Mouse (Mus musculus): ENCODE measurements around the gene Sbf2. TPM values are rescaled to one million over a fixed set of nuclear protein-coding genes. Genes with fewer than 3 reads are reported as not detected.
"Not testable (repeated sequence)": the region's sequence is repeated elsewhere in the genome, so short reads cannot be mapped to it uniquely, and the experiment has no call there.

Gene Sbf2
- polyA plus RNA-seq, 1 experiment from 2014 or later = 66.7 TPM

DNA sequence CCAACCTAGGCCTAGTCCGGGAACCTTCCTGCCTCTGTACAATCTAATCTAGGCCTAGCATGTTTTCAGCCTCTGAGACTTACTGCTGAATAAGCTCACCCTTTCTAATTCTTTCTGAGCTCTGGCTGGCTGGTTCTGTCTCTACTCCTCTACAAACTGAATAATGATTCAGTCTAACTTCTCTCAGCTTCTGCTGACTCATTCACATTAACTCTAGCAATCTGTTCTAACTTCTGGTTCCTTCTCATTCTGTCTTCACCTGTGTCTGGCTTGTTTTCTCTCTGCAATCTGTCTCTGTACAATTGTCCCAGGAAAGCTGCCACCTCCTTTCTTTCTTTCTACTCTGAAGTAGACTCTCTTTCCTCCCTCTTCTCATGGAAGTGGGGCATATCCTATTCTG is 59.5 kb downstream of the Sbf2 start:
- ATAC-seq (ENCODE audit: low FRiP score) = no peak
- H3K9me3 ChIP-seq (ENCODE audit: control insufficient read depth, low read length) = no peaks in the 10 kb centered on the region
- no peak overlapping the region for H3K4me3 ChIP-seq (replicated peaks; ENCODE audit: low read length)
- no peaks in the 10 kb centered on the region for H3K4me1 ChIP-seq (replicated peaks; ENCODE audit: control insufficient read depth, insufficient read depth, low read length)
- H3K4me2 ChIP-seq (replicated peaks) = no peak overlapping the region
- peaks cover 7% of the 10 kb centered on the region for H3K36me3 ChIP-seq (replicated peaks; ENCODE audit: control insufficient read depth, insufficient read depth)
- WGBS = 91% methylated on average over 1 of the region's 1 CpGs
- H3K27me3 ChIP-seq (ENCODE audit: control insufficient read depth, insufficient read depth, low read length) = no peaks in the 10 kb centered on the region
- H3K9ac ChIP-seq = no peak overlapping the region
- H3K27ac ChIP-seq = no peak overlapping the region
- DNase-seq (ENCODE audit: low spot score) = no peak

DNA sequence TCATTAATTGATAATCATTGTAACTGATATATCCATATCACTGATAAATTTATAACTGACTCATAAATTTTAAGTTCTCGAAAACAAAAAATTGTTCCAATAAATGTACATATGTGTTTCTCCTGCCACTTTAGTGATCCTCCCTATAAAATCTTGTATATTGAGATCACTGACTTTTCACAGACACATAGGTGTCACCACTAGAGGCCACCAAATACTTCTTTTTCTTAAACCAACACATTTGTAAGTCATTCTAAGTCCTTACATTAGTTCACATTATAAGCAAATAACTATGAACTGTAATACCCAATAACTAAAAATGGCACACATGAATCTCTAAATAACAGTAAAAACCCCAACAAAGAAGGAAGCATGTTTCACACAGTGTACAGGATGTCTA is 66.5 kb downstream of the Sbf2 start:
- H3K4me2 ChIP-seq (replicated peaks) = no peak overlapping the region
- no peak overlapping the region for H3K4me3 ChIP-seq (replicated peaks; ENCODE audit: low read length)
- H3K36me3 ChIP-seq (replicated peaks; ENCODE audit: control insufficient read depth, insufficient read depth) = no peaks in the 10 kb centered on the region
- DNase-seq (ENCODE audit: low spot score) (peak; percentile 52), ATAC-seq (ENCODE audit: low FRiP score) (no peak)
- no peaks in the 10 kb centered on the region for H3K27me3 ChIP-seq (ENCODE audit: control insufficient read depth, insufficient read depth, low read length)
- WGBS = 96% methylated on average over 1 of the region's 1 CpGs
- H3K9ac ChIP-seq = no peak overlapping the region
- no peak overlapping the region for H3K27ac ChIP-seq
- no peaks in the 10 kb centered on the region for H3K9me3 ChIP-seq (ENCODE audit: control insufficient read depth, low read length)
- no peaks in the 10 kb centered on the region for H3K4me1 ChIP-seq (replicated peaks; ENCODE audit: control insufficient read depth, insufficient read depth, low read length)

DNA sequence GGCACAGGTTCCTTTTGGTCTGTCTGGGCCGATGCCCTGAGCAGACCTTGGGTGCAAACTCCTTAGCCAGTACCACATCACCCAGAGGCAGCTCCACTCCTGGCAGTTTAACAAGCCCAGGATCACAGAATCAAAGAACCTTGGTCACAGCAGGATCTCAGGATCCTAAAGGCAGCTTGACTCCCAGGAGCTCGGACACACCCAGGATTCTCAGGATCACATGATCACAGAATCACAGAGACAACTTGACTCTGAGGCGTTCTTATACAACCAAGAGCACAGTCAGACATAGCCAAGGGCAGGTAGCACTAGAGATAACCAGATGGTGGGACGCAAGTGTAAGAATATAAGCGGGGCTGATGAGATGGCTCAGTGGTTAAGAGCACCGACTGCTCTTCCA is 71.4 kb downstream of the Sbf2 start:
- H3K4me3 ChIP-seq (replicated peaks; ENCODE audit: low read length) = no peak overlapping the region
- DNase-seq (ENCODE audit: low spot score) = no peak
- no peaks in the 10 kb centered on the region for H3K36me3 ChIP-seq (replicated peaks; ENCODE audit: control insufficient read depth, insufficient read depth)
- H3K27ac ChIP-seq = no peak overlapping the region
- ATAC-seq (ENCODE audit: low FRiP score) = no peak
- no peaks in the 10 kb centered on the region for H3K4me1 ChIP-seq (replicated peaks; ENCODE audit: control insufficient read depth, insufficient read depth, low read length)
- 92% methylated on average over 6 of the region's 6 CpGs for WGBS
- no peaks in the 10 kb centered on the region for H3K27me3 ChIP-seq (ENCODE audit: control insufficient read depth, insufficient read depth, low read length)
- no peaks in the 10 kb centered on the region for H3K9me3 ChIP-seq (ENCODE audit: control insufficient read depth, low read length)
- H3K4me2 ChIP-seq (replicated peaks) = no peak overlapping the region
- H3K9ac ChIP-seq = no peak overlapping the region

DNA sequence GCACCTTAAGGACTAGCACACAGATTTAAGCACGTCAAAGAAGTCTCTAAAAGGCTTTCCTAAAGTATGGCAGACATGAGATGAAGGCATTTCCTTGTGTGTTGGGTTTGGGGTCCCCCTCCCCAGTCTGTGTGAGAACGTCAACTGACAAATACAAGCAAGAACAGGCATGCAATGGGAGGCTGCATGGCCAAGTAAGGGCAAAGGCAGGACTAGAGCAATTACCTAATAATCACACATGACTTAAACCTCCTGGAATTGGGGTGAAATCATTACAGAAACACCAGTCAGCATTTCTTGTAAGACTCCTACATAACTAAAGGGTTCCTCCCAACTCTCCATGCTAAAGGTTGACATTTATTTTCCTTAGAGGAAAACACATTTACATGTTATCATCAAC is 75.5 kb downstream of the Sbf2 start:
- Histone ChIP-seq H3K36me3 (replicated peaks; ENCODE audit: control insufficient read depth, insufficient read depth) (no peaks in the 10 kb centered on the region), H3K4me2 (replicated peaks) (no peak overlapping the region), H3K27me3 (ENCODE audit: control insufficient read depth, insufficient read depth, low read length) (no peaks in the 10 kb centered on the region), H3K9ac (no peak overlapping the region), H3K4me3 (replicated peaks; ENCODE audit: low read length) (no peak overlapping the region), H3K27ac (no peak overlapping the region), H3K4me1 (replicated peaks; ENCODE audit: control insufficient read depth, insufficient read depth, low read length) (no peaks in the 10 kb centered on the region), H3K9me3 (ENCODE audit: control insufficient read depth, low read length) (no peaks in the 10 kb centered on the region)
- ATAC-seq (ENCODE audit: low FRiP score) = no peak
- DNase-seq (ENCODE audit: low spot score) = no peak
- 57% methylated on average over 2 of the region's 2 CpGs for WGBS

DNA sequence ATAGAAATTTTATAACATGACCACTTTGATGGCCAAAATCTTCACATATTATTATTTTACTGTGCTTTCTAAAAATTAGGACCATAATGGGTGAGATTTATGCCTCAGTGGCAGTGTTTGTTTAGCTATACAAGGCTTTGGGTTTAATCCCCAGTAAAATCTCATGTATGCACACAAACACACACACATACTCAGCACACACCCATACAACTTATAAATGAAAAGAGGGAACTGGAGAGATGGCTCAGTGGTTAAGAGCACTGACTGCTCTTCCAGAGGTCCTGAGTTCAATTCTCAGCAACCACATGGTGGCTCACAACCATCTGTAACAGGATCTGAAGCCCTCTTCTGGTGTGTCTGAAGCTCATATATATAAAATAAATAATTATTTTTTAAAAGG is 84.4 kb downstream of the Sbf2 start:
- H3K27ac ChIP-seq; H3K4me1 ChIP-seq (replicated peaks; ENCODE audit: control insufficient read depth, insufficient read depth, low read length); ATAC-seq (ENCODE audit: low FRiP score); H3K27me3 ChIP-seq (ENCODE audit: control insufficient read depth, insufficient read depth, low read length); DNase-seq (ENCODE audit: low spot score); H3K4me2 ChIP-seq (replicated peaks); H3K36me3 ChIP-seq (replicated peaks; ENCODE audit: control insufficient read depth, insufficient read depth); H3K9ac ChIP-seq; H3K4me3 ChIP-seq (replicated peaks; ENCODE audit: low read length); H3K9me3 ChIP-seq (ENCODE audit: control insufficient read depth, low read length): not testable (repeated sequence)

DNA sequence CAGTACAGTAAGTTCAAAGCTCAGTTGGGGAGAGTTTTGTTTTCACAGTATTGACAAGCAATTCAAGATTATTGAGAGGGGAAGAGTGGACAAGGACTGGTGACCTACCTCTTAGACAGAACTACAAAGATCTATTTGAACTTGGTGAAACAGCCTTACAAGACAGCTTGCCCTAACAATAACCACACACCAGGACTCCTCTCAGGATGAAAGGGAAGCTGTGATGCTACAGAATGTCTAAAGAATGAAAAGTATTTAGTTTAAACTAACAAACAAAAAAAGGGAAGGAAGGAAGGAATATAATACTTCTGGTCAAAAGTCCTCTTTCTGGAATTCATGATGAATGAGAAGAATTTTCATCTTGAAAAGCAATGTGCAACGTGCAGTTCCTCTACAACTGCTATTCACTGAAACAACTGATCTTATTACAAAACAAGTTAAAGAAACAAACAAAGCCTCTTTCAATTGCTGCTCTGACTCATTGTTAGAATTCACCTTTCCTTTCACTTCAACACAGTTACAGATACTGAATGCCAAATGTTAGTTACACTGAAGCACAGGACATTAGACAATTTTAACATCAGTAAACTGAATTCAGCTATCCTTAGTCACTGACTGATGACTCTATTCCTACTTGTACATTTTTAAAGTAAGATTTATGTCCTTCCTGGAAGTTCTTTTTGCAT is 89.5 kb downstream of the Sbf2 start:
- H3K27me3 ChIP-seq (ENCODE audit: control insufficient read depth, insufficient read depth, low read length) = no peaks in the 10 kb centered on the region
- no peak overlapping the region for H3K27ac ChIP-seq
- H3K4me1 ChIP-seq (replicated peaks; ENCODE audit: control insufficient read depth, insufficient read depth, low read length) = no peaks in the 10 kb centered on the region

DNA sequence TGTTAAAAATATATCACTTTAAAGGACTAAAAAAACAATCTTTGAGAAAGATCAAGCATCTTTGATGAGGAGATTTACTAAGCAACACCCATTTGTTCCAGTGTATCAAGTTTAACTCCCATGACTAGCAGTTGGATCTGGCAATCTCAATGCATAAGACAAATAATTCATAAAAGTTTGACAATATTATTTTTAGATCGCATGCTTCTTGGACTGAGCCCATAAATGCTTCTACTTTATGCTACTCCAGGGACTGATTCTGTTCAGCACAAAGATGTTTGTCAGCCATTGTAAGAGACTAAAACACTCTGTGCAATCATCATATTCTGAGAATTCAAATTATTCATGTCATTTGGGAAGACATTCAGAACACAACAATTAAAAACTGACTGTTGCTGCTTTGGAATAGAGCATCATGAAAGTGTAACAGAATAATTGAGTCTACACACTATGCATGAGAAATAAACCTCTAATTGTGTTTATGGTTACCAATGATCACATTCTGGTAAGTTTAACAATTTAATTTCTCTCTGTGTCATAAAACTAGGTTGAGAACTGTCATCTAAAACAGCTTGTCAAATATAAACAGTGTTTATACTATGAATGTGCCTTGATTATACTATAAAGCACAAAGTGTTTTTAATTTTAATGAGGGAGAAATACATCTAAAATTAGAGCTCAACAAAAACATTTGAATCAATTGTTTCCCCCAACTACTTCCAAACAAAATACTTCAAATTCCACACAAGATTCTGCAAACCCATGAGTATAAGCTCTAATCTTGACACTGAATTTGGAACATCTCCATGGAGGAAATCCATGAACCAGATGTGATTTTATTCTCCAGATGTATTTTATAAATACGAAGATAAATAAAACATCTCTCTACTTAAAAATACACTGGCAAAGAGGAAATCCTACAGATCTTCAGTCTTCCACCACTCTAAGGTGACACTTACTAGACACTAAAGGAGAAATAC is 98.2 kb downstream of the Sbf2 start:
- no peak for ATAC-seq (ENCODE audit: low FRiP score)
- Histone ChIP-seq H3K4me2 (replicated peaks) (no peak overlapping the region), H3K9ac (no peak overlapping the region), H3K27ac (no peak overlapping the region), H3K36me3 (replicated peaks; ENCODE audit: control insufficient read depth, insufficient read depth) (no peaks in the 10 kb centered on the region), H3K27me3 (ENCODE audit: control insufficient read depth, insufficient read depth, low read length) (no peaks in the 10 kb centered on the region), H3K4me1 (replicated peaks; ENCODE audit: control insufficient read depth, insufficient read depth, low read length) (no peaks in the 10 kb centered on the region), H3K9me3 (ENCODE audit: control insufficient read depth, low read length) (no peaks in the 10 kb centered on the region), H3K4me3 (replicated peaks; ENCODE audit: low read length) (no peak overlapping the region)
- 85% methylated on average over 2 of the region's 2 CpGs for WGBS
- DNase-seq (ENCODE audit: low spot score) = no peak

More for the DNA sequence above, 89.5 kb downstream of the Sbf2 start:
- Histone ChIP-seq H3K9ac (no peak overlapping the region), H3K36me3 (replicated peaks; ENCODE audit: control insufficient read depth, insufficient read depth) (no peaks in the 10 kb centered on the region), H3K4me3 (replicated peaks; ENCODE audit: low read length) (no peak overlapping the region), H3K4me2 (replicated peaks) (no peak overlapping the region), H3K9me3 (ENCODE audit: control insufficient read depth, low read length) (no peaks in the 10 kb centered on the region)
- WGBS = 20% methylated on average over 1 of the region's 1 CpGs
- ATAC-seq (ENCODE audit: low FRiP score) (no peak), DNase-seq (ENCODE audit: low spot score) (no peak)

DNA sequence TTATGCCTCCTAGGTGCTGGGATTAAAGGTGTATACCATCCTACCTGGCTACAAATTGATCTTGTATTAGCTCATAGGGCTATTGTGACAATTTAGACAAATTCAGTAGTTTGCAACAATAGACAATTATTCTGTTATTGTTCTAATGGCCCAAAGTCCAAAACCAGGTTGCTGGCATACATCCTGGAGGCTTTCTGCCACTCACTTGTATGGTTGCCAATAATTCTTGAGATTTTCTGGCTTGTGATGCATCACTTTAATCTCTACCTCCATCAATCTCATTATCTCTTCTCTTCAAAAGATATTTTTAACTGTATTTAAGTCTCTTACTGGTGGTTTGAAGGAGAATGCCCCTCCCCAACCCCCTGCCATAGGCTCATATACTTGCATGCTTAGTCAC is 100.6 kb downstream of the Sbf2 start:
- Histone ChIP-seq H3K4me2 (replicated peaks) (no peak overlapping the region), H3K4me1 (replicated peaks; ENCODE audit: control insufficient read depth, insufficient read depth, low read length) (no peaks in the 10 kb centered on the region), H3K27me3 (ENCODE audit: control insufficient read depth, insufficient read depth, low read length) (no peaks in the 10 kb centered on the region), H3K9ac (no peak overlapping the region), H3K4me3 (replicated peaks; ENCODE audit: low read length) (no peak overlapping the region), H3K9me3 (ENCODE audit: control insufficient read depth, low read length) (no peaks in the 10 kb centered on the region), H3K27ac (no peak overlapping the region), H3K36me3 (replicated peaks; ENCODE audit: control insufficient read depth, insufficient read depth) (no peaks in the 10 kb centered on the region)
- no peak for ATAC-seq (ENCODE audit: low FRiP score)
- DNase-seq (ENCODE audit: low spot score) = no peak

DNA sequence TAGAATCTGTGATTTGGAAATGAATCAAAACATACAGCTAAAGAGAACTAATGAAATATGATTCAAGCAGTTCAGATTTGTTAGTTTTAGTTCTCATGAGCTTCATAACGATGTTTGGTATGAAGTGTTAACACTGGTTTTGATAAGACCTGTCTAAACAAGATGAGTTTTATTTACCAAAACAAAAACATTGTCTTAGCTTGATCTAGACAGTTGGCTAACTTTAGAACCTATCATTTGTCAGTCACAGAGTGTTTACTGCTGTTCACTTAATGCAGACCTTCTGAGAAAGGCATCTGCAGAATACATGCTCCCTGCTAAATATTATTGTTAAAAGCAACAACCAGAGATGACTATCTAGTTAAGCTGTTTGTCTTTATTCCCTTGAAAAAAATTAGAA is 116.1 kb downstream of the Sbf2 start:
- no peaks in the 10 kb centered on the region for H3K4me1 ChIP-seq (replicated peaks; ENCODE audit: control insufficient read depth, insufficient read depth, low read length)
- ATAC-seq (ENCODE audit: low FRiP score) = no peak
- H3K9me3 ChIP-seq (ENCODE audit: control insufficient read depth, low read length) = peaks cover 8% of the 10 kb centered on the region
- H3K27ac ChIP-seq = no peak overlapping the region
- no peak overlapping the region for H3K4me2 ChIP-seq (replicated peaks)
- H3K4me3 ChIP-seq (replicated peaks; ENCODE audit: low read length) = no peak overlapping the region
- no peak overlapping the region for H3K9ac ChIP-seq
- H3K27me3 ChIP-seq (ENCODE audit: control insufficient read depth, insufficient read depth, low read length) = no peaks in the 10 kb centered on the region
- WGBS = 98% methylated on average over 1 of the region's 1 CpGs
- DNase-seq (ENCODE audit: low spot score) = peak; percentile 20
- H3K36me3 ChIP-seq (replicated peaks; ENCODE audit: control insufficient read depth, insufficient read depth) = no peaks in the 10 kb centered on the region
